Mouse (Mus musculus) limb, embryonic 14.5 days (tissue): ENCODE results near the gene Klc4. TPM values are rescaled to one million over a fixed set of nuclear protein-coding genes. Genes with fewer than 3 reads are reported as not detected.
A peak's percentile ranks its signal among the peaks of the same experiment; 100 is the strongest.

Experiments
- ATAC-seq: fragments of 200-750 bp; cut with Nextera tagmentation; 2 replicates; pipeline ENCODE4 v1.8.0; 2017; ENCODE audit warnings: low read depth, moderate number of reproducible peaks, moderate TSS enrichment; ENCODE audit not compliant: low FRiP score
- DNase-seq: peaks from one replicate; pipeline ENCODE4 v3.0.0-alpha.2; 2015; ENCODE audit warnings: low spot score
- H3K27ac ChIP-seq: fragments of 300-500 bp; sonication (generic); replicated peaks from 2 replicates; pipeline ENCODE4 v1.5.1; 2014; ENCODE audit warnings: low read depth, mild to moderate bottlenecking, low read length, moderate library complexity, mixed read lengths
- H3K27me3 ChIP-seq: fragments of 300-500 bp; sonication (generic); 2 replicates; pipeline ENCODE4 v1.6.1; 2014; ENCODE audit warnings: low read length, mixed read lengths; ENCODE audit not compliant: control insufficient read depth, insufficient read depth
- H3K36me3 ChIP-seq: fragments of 300-500 bp; sonication (generic); 2 replicates; pipeline ENCODE4 v1.6.1; 2014; ENCODE audit warnings: mild to moderate bottlenecking, low read length, moderate library complexity, mixed read lengths; ENCODE audit not compliant: control insufficient read depth, insufficient read depth
- H3K4me1 ChIP-seq: fragments of 300-500 bp; sonication (generic); 2 replicates; pipeline ENCODE4 v1.6.1; 2014; ENCODE audit warnings: antibody characterized with exemption, low read length, mixed read lengths; ENCODE audit not compliant: control insufficient read depth, insufficient read depth
- H3K4me2 ChIP-seq: fragments of 300-500 bp; sonication (generic); replicated peaks from 2 replicates; pipeline ENCODE4 v1.6.1; 2014; ENCODE audit warnings: low read depth, mild to moderate bottlenecking, low read length, moderate library complexity; ENCODE audit not compliant: severe bottlenecking
- H3K4me3 ChIP-seq: fragments of 300-500 bp; sonication (generic); replicated peaks from 2 replicates; pipeline ENCODE4 v1.5.1; 2014; ENCODE audit warnings: low read length
- H3K9ac ChIP-seq: fragments of 300-500 bp; sonication (generic); 2 replicates; pipeline ENCODE4 v1.6.1; 2014; ENCODE audit warnings: mild to moderate bottlenecking, low read depth, low read length, moderate library complexity; ENCODE audit not compliant: severe bottlenecking
- H3K9me3 ChIP-seq: fragments of 300-500 bp; sonication (generic); 2 replicates; pipeline ENCODE4 v1.6.1; 2016; ENCODE audit warnings: low read length; ENCODE audit not compliant: control insufficient read depth
- POLR2A ChIP-seq: fragments of 200-500 bp; IDR thresholded peaks from 2 replicates; pipeline ENCODE4 v1.8.0; 2012; ENCODE audit warnings: inconsistent platforms, mild to moderate bottlenecking, moderate library complexity, borderline replicate concordance; ENCODE audit not compliant: insufficient read depth, insufficient read length; ENCODE audit errors: extremely low read depth
- WGBS: fragments of 180-500 bp; shearing (Covaris S2); extraction: QIAGEN DNeasy Blood & Tissue Kit; methylation state at CpG from one replicate; pipeline ENCODE4 v1.1.7; 2014; 5-methylcytosine and 5-hydroxymethylcytosine counted together
- polyA plus RNA-seq, 2 experiments: library from polyadenylated mRNA; depleted of rRNA in 1 of 2; stranded (reverse) in 1 of 2; unstranded in 1 of 2; fragments of >200 nt; fragmentation: Nextera tagmentation in 1 of 2; extraction: Ambion mirVana in 1 of 2; gene quantifications; 2 replicates each; pipeline versions ENCODE4 v1.2.1 to v1.2.3; 2012 to 2014

Gene Klc4
- polyA plus RNA-seq, 2 experiments: 19.3 to 20.4 TPM

- Histone ChIP-seq H3K4me3 (0 out of 2 replicates have a peak overlapping the region, but pooled peaks have one; percentile 4), H3K27me3 (no peaks in the 10 kb centered on the region), H3K4me1 (peaks cover 7% of the 10 kb centered on the region; the same call in 1 of the 2 replicates), H3K9ac (no peak overlapping the region), H3K27ac (no peak overlapping the region), H3K4me2 (peak overlapping the region; percentile 39), H3K9me3 (no peaks in the 10 kb centered on the region), H3K36me3 (peaks cover 32% of the 10 kb centered on the region)
- no peak for TF ChIP-seq POLR2A
- ATAC-seq (peak; percentile 37; the same call in 1 of the 2 replicates), DNase-seq (peak; percentile 91)
- 14% methylated on average over 15 of the region's 15 CpGs for WGBS
These were observed 8.8 kb downstream of the Klc4 start for GRCm38 (mm10) chr17:46636831-46637523.

- Histone ChIP-seq H3K36me3 (peaks cover 21% of the 10 kb centered on the region; the same call in 1 of the 2 replicates), H3K4me3 (peak overlapping the region; percentile 99), H3K9me3 (no peaks in the 10 kb centered on the region), H3K4me2 (peak overlapping the region; percentile 84), H3K4me1 (peaks cover 46% of the 10 kb centered on the region), H3K27ac (peak overlapping the region; percentile 93), H3K27me3 (no peaks in the 10 kb centered on the region), H3K9ac (peak overlapping the region; percentile 95; the same call in 1 of the 2 replicates)
- 5% methylated on average over 12 of the region's 12 CpGs for WGBS
- ATAC-seq: peak; percentile 66
- DNase-seq: peak; percentile 75
- TF ChIP-seq POLR2A: no peak
These were observed 16.0 kb downstream of the Klc4 start for GRCm38 (mm10) chr17:46629685-46630441.

GRCm38 (mm10) chr17:46628791-46629684 is 16.8 kb downstream of the Klc4 start, which contains the start of gene Ptk7:
Ptk7 (minus strand) TSS chr17:46629504.
- Histone ChIP-seq H3K27me3 (no peaks in the 10 kb centered on the region), H3K36me3 (peaks cover 20% of the 10 kb centered on the region; the same call in 1 of the 2 replicates), H3K4me2 (peak within 1 kb of the TSS; percentile 84), H3K9ac (peak within 1 kb of the TSS; percentile 95), H3K4me1 (peaks cover 54% of the 10 kb centered on the region), H3K27ac (peak within 1 kb of the TSS; percentile 93), H3K9me3 (no peaks in the 10 kb centered on the region), H3K4me3 (peak within 1 kb of the TSS; percentile 99)
- peak; percentile 85 for ATAC-seq
- no peak for TF ChIP-seq POLR2A
- DNase-seq: peak; percentile 89
- WGBS: under 1% methylated on average over 59 of the region's 90 CpGs

- Histone ChIP-seq H3K4me1 (peaks cover 60% of the 10 kb centered on the region), H3K4me3 (peak overlapping the region; percentile 99), H3K9ac (peak overlapping the region; percentile 95), H3K27ac (peak overlapping the region; percentile 93), H3K27me3 (no peaks in the 10 kb centered on the region), H3K36me3 (peaks cover 16% of the 10 kb centered on the region; the same call in 1 of the 2 replicates), H3K9me3 (no peaks in the 10 kb centered on the region), H3K4me2 (peak overlapping the region; percentile 84)
- no peak for ATAC-seq
- WGBS: 2% methylated on average over 13 of the region's 13 CpGs
- DNase-seq: no peak
- no peak for TF ChIP-seq POLR2A
These were observed 17.4 kb downstream of the Klc4 start for GRCm38 (mm10) chr17:46628471-46628790.
